Mouse (Mus musculus): ENCODE results near the gene Adamts7. TPM values are rescaled to one million over a fixed set of nuclear protein-coding genes. Genes with fewer than 3 reads are reported as not detected.

Gene Adamts7
- polyA plus RNA-seq, 1 experiment from 2014 or later, result 7.9 TPM

GRCm38 (mm10) chr9:90124873-90125245 is 38.0 kb upstream of the Adamts7 start:
- no peak for ATAC-seq
- CTCF ChIA-PET, result interaction anchor here (1.4 to 2.7 kb wide), 2 partner anchors 10 to 11 kb away, joined by 3 to 18 read pairs; no protein-coding TSS in a partner anchor

GRCm38 (mm10) chr9:90125416-90126099 is 37.3 kb upstream of the Adamts7 start:
- H3K27me3 ChIP-seq, result peaks cover 3% of the 10 kb centered on the region
- no peak for TF ChIP-seq CTCF (IDR thresholded peaks at IDR 0.05)
- ChIA-PET CTCF (interaction anchor here (2.6 to 2.7 kb wide), 2 partner anchors 10 to 11 kb away, joined by 18 to 33 read pairs; partner anchors contain the start of gene Morf4l1), POLR2A (no interaction called here)
- DNase-seq (ENCODE audit: low read depth, low spot score), result no peak
- no peak for ATAC-seq
- in situ Hi-C loops (cut with MboI; ENCODE audit: low pct_unique_long_range_greater_than_20kb), result no loop called here

More at GRCm38 (mm10) chr9:90124873-90125245, 38.0 kb upstream of the Adamts7 start:
- POLR2A ChIA-PET, result no interaction called here
- H3K27me3 ChIP-seq, result peaks cover 3% of the 10 kb centered on the region
- TF ChIP-seq CTCF (IDR thresholded peaks at IDR 0.05), result no peak
- DNase-seq (ENCODE audit: low read depth, low spot score), result no peak
- in situ Hi-C loops (cut with MboI; ENCODE audit: low pct_unique_long_range_greater_than_20kb), result no loop called here

- peaks cover 3% of the 10 kb centered on the region for H3K27me3 ChIP-seq
- CTCF ChIA-PET, result interaction anchor here (0.6 to 2.7 kb wide), 14 partner anchors 9 to 298 kb away, joined by 3 to 33 read pairs (median 3); partner anchors contain the start of gene Morf4l1
- TF ChIP-seq CTCF (IDR thresholded peaks at IDR 0.05), result peak; percentile 65
- in situ Hi-C loops (cut with MboI; ENCODE audit: low pct_unique_long_range_greater_than_20kb), result no loop called here
- DNase-seq (ENCODE audit: low read depth, low spot score) (no peak), ATAC-seq (peak; percentile 65)
- POLR2A ChIA-PET, result no interaction called here
Observed at GRCm38 (mm10) chr9:90126260-90127010, 36.4 kb upstream of the Adamts7 start.

- ATAC-seq, result no peak
- ChIA-PET CTCF (interaction anchor here (0.6 to 2.7 kb wide), 14 partner anchors 8 to 299 kb away, joined by 3 to 33 read pairs (median 3); partner anchors contain the start of gene Morf4l1), POLR2A (no interaction called here)
- DNase-seq (ENCODE audit: low read depth, low spot score), result no peak
- in situ Hi-C loops (cut with MboI; ENCODE audit: low pct_unique_long_range_greater_than_20kb), result no loop called here
- TF ChIP-seq CTCF (IDR thresholded peaks at IDR 0.05), result no peak
- H3K27me3 ChIP-seq, result peaks cover 3% of the 10 kb centered on the region
Observed at GRCm38 (mm10) chr9:90127146-90127545, 35.7 kb upstream of the Adamts7 start.

GRCm38 (mm10) chr9:90128636-90129201 is 34.1 kb upstream of the Adamts7 start:
- CTCF ChIA-PET, result no interaction called here
- DNase-seq (ENCODE audit: low read depth, low spot score) (no peak), ATAC-seq (no peak)
- POLR2A ChIA-PET, result no interaction called here
- TF ChIP-seq CTCF (IDR thresholded peaks at IDR 0.05), result no peak
- peaks cover 3% of the 10 kb centered on the region for H3K27me3 ChIP-seq
- in situ Hi-C loops (cut with MboI; ENCODE audit: low pct_unique_long_range_greater_than_20kb), result no loop called here

GRCm38 (mm10) chr9:90133562-90134355 is 29.1 kb upstream of the Adamts7 start:
- no peaks in the 10 kb centered on the region for H3K27me3 ChIP-seq
- in situ Hi-C loops (cut with MboI; ENCODE audit: low pct_unique_long_range_greater_than_20kb), result no loop called here
- no peak for TF ChIP-seq CTCF (IDR thresholded peaks at IDR 0.05)
- no peak for DNase-seq (ENCODE audit: low read depth, low spot score)
- no peak for ATAC-seq
- ChIA-PET CTCF (interaction anchor here (3.6 kb wide), 1 partner anchor 8 kb away, joined by 18 read pairs; no protein-coding TSS in a partner anchor), POLR2A (interaction anchor here (0.6 kb wide), 1 partner anchor 25 kb away, joined by 3 read pairs; no protein-coding TSS in a partner anchor)

GRCm38 (mm10) chr9:90135466-90135865 is 27.4 kb upstream of the Adamts7 start:
- ATAC-seq, result no peak
- in situ Hi-C loops (cut with MboI; ENCODE audit: low pct_unique_long_range_greater_than_20kb), result no loop called here
- TF ChIP-seq CTCF (IDR thresholded peaks at IDR 0.05), result peak; percentile 24
- DNase-seq (ENCODE audit: low read depth, low spot score), result no peak
- H3K27me3 ChIP-seq, result no peaks in the 10 kb centered on the region
- POLR2A ChIA-PET, result no interaction called here
- CTCF ChIA-PET, result interaction anchor here (1.1 to 3.6 kb wide), 2 partner anchors 9 to 11 kb away, joined by 3 to 18 read pairs; no protein-coding TSS in a partner anchor

GRCm38 (mm10) chr9:90135963-90136677 is 26.7 kb upstream of the Adamts7 start:
- DNase-seq (ENCODE audit: low read depth, low spot score), result no peak
- ChIA-PET POLR2A (interaction anchor here (0.7 kb wide), 1 partner anchor 76 kb away, joined by 5 read pairs; no protein-coding TSS in a partner anchor), CTCF (interaction anchor here (3.6 kb wide), 1 partner anchor 10 kb away, joined by 18 read pairs; no protein-coding TSS in a partner anchor)
- in situ Hi-C loops (cut with MboI; ENCODE audit: low pct_unique_long_range_greater_than_20kb), result no loop called here
- no peak for TF ChIP-seq CTCF (IDR thresholded peaks at IDR 0.05)
- ATAC-seq, result no peak
- H3K27me3 ChIP-seq, result no peaks in the 10 kb centered on the region

GRCm38 (mm10) chr9:90136678-90136965 is 26.2 kb upstream of the Adamts7 start:
- DNase-seq (ENCODE audit: low read depth, low spot score) (no peak), ATAC-seq (no peak)
- ChIA-PET CTCF (interaction anchor here (3.6 kb wide), 1 partner anchor 10 kb away, joined by 18 read pairs; no protein-coding TSS in a partner anchor), POLR2A (interaction anchor here (0.7 kb wide), 1 partner anchor 76 kb away, joined by 5 read pairs; no protein-coding TSS in a partner anchor)
- TF ChIP-seq CTCF (IDR thresholded peaks at IDR 0.05), result no peak
- no peaks in the 10 kb centered on the region for H3K27me3 ChIP-seq
- in situ Hi-C loops (cut with MboI; ENCODE audit: low pct_unique_long_range_greater_than_20kb), result no loop called here
